Mouse (Mus musculus) embryonic facial prominence, embryonic 13.5 days (tissue): ENCODE measurements around the gene Lrit2. TPM values are rescaled to one million over a fixed set of nuclear protein-coding genes. Genes with fewer than 3 reads are reported as not detected.

ENCODE experiments used
- ATAC-seq: fragments of 200-750 bp; cut with Nextera tagmentation; 2 replicates; pipeline ENCODE4 v1.8.0; 2017; ENCODE audit warnings: low read depth; ENCODE audit not compliant: insufficient number of reproducible peaks, insufficient read depth, low FRiP score, low TSS enrichment
- H3K27ac ChIP-seq: fragments of 300-500 bp; sonication (generic); 2 replicates; pipeline ENCODE4 v1.5.1; 2015; ENCODE audit warnings: moderate library complexity, mild to moderate bottlenecking, inconsistent platforms
- H3K27me3 ChIP-seq: fragments of 300-500 bp; sonication (generic); 2 replicates; pipeline ENCODE4 v1.6.1; 2015; ENCODE audit warnings: mild to moderate bottlenecking, inconsistent platforms
- H3K36me3 ChIP-seq: fragments of 300-500 bp; sonication (generic); 2 replicates; pipeline ENCODE4 v1.6.1; 2015; ENCODE audit warnings: mild to moderate bottlenecking, inconsistent platforms
- H3K4me1 ChIP-seq: fragments of 300-500 bp; sonication (generic); 2 replicates; pipeline ENCODE4 v1.6.1; 2015; ENCODE audit warnings: inconsistent platforms
- H3K4me2 ChIP-seq: fragments of 300-500 bp; sonication (generic); 2 replicates; pipeline ENCODE4 v1.6.1; 2015; ENCODE audit warnings: moderate library complexity, mild to moderate bottlenecking, inconsistent platforms
- H3K4me3 ChIP-seq: fragments of 300-500 bp; sonication (generic); 2 replicates; pipeline ENCODE4 v1.5.1; 2015; ENCODE audit warnings: mild to moderate bottlenecking, inconsistent platforms
- H3K9ac ChIP-seq: fragments of 300-500 bp; sonication (generic); 2 replicates; pipeline ENCODE4 v1.6.1; 2015; ENCODE audit warnings: mild to moderate bottlenecking, inconsistent platforms
- H3K9me3 ChIP-seq: fragments of 300-500 bp; sonication (generic); 2 replicates; pipeline ENCODE4 v1.6.1; 2016; ENCODE audit warnings: inconsistent platforms
- WGBS: fragments of 180-500 bp; shearing (Covaris S2); methylation state at CpG from one replicate; pipeline ENCODE4 v1.1.7; 2015; ENCODE audit warnings: mixed read lengths; 5-methylcytosine and 5-hydroxymethylcytosine counted together
- polyA plus RNA-seq: library from polyadenylated mRNA; unstranded; fragments of >200 nt; fragmentation: Nextera tagmentation; extraction: Ambion mirVana; gene quantifications from 2 replicates; pipeline ENCODE4 v1.2.1, GENCODE M21; 2015

Lrit2 gene
- not detected in 2 replicates for polyA plus RNA-seq

GRCm38 (mm10) chr14:37067629-37068028, at the start of gene Lrit2:
Lrit2 (plus strand) TSS chr14:37067929.
- no peaks in the 10 kb centered on the region for H3K9me3 ChIP-seq
- no peak within 1 kb of the TSS for H3K4me3 ChIP-seq
- no peak within 1 kb of the TSS for H3K9ac ChIP-seq
- H3K4me1 ChIP-seq: no peaks in the 10 kb centered on the region
- H3K36me3 ChIP-seq: no peaks in the 10 kb centered on the region
- no peaks in the 10 kb centered on the region for H3K27me3 ChIP-seq
- WGBS: 75% methylated on average over 5 of the region's 5 CpGs
- H3K4me2 ChIP-seq: no peak within 1 kb of the TSS
- no peak within 1 kb of the TSS for H3K27ac ChIP-seq
- no peak for ATAC-seq

- no peak overlapping the region for H3K27ac ChIP-seq
- H3K27me3 ChIP-seq: no peaks in the 10 kb centered on the region
- H3K36me3 ChIP-seq: no peaks in the 10 kb centered on the region
- H3K4me3 ChIP-seq: no peak overlapping the region
- H3K9me3 ChIP-seq: no peaks in the 10 kb centered on the region
- WGBS: 75% methylated on average over 4 of the region's 4 CpGs
- ATAC-seq: no peak
- no peak overlapping the region for H3K4me2 ChIP-seq
- H3K4me1 ChIP-seq: no peaks in the 10 kb centered on the region
- H3K9ac ChIP-seq: no peak overlapping the region
Observed at GRCm38 (mm10) chr14:37027248-37027933, 40.3 kb upstream of the Lrit2 start.

- H3K4me1 ChIP-seq: no peaks in the 10 kb centered on the region
- no peaks in the 10 kb centered on the region for H3K36me3 ChIP-seq
- 93% methylated on average over 3 of the region's 3 CpGs for WGBS
- H3K27me3 ChIP-seq: no peaks in the 10 kb centered on the region
- no peak for ATAC-seq
- no peak overlapping the region for H3K4me2 ChIP-seq
- H3K27ac ChIP-seq: no peak overlapping the region
- H3K4me3 ChIP-seq: no peak overlapping the region
- H3K9me3 ChIP-seq: no peaks in the 10 kb centered on the region
- no peak overlapping the region for H3K9ac ChIP-seq
Observed at GRCm38 (mm10) chr14:37027951-37028350, 39.8 kb upstream of the Lrit2 start.

GRCm38 (mm10) chr14:37028555-37028954, 39.2 kb upstream of the Lrit2 start:
- no peak overlapping the region for H3K4me3 ChIP-seq
- H3K9ac ChIP-seq: no peak overlapping the region
- no peak for ATAC-seq
- H3K27ac ChIP-seq: no peak overlapping the region
- H3K36me3 ChIP-seq: no peaks in the 10 kb centered on the region
- no peak overlapping the region for H3K4me2 ChIP-seq
- WGBS: 94% methylated on average over 3 of the region's 3 CpGs
- no peaks in the 10 kb centered on the region for H3K27me3 ChIP-seq
- H3K9me3 ChIP-seq: no peaks in the 10 kb centered on the region
- no peaks in the 10 kb centered on the region for H3K4me1 ChIP-seq

- no peak overlapping the region for H3K4me2 ChIP-seq
- no peak overlapping the region for H3K9ac ChIP-seq
- ATAC-seq: no peak
- H3K9me3 ChIP-seq: no peaks in the 10 kb centered on the region
- WGBS: 79% methylated on average over 11 of the region's 11 CpGs
- no peak overlapping the region for H3K4me3 ChIP-seq
- no peak overlapping the region for H3K27ac ChIP-seq
- no peaks in the 10 kb centered on the region for H3K36me3 ChIP-seq
- H3K4me1 ChIP-seq: no peaks in the 10 kb centered on the region
- H3K27me3 ChIP-seq: no peaks in the 10 kb centered on the region
Observed at GRCm38 (mm10) chr14:37032481-37033104, 35.1 kb upstream of the Lrit2 start.

GRCm38 (mm10) chr14:37033241-37033640, 34.5 kb upstream of the Lrit2 start:
- 22% methylated on average over 7 of the region's 7 CpGs for WGBS
- Histone ChIP-seq H3K9ac (no peak overlapping the region), H3K27ac (no peak overlapping the region), H3K4me3 (no peak overlapping the region), H3K4me2 (no peak overlapping the region), H3K27me3 (no peaks in the 10 kb centered on the region), H3K9me3 (no peaks in the 10 kb centered on the region), H3K4me1 (no peaks in the 10 kb centered on the region), H3K36me3 (no peaks in the 10 kb centered on the region)
- no peak for ATAC-seq

GRCm38 (mm10) chr14:37034432-37034831, 33.3 kb upstream of the Lrit2 start:
- Histone ChIP-seq H3K9me3 (no peaks in the 10 kb centered on the region), H3K36me3 (no peaks in the 10 kb centered on the region), H3K4me1 (no peaks in the 10 kb centered on the region), H3K9ac (no peak overlapping the region), H3K27me3 (no peaks in the 10 kb centered on the region), H3K4me3 (no peak overlapping the region), H3K27ac (no peak overlapping the region), H3K4me2 (no peak overlapping the region)
- WGBS: 45% methylated on average over 5 of the region's 5 CpGs
- ATAC-seq: no peak

- ATAC-seq: no peak
- no peak within 1 kb of the TSS for H3K9ac ChIP-seq
- 60% methylated on average over 1 of the region's 1 CpGs for WGBS
- H3K4me2 ChIP-seq: no peak within 1 kb of the TSS
- H3K4me1 ChIP-seq: no peaks in the 10 kb centered on the region
- H3K4me3 ChIP-seq: no peak within 1 kb of the TSS
- H3K9me3 ChIP-seq: no peaks in the 10 kb centered on the region
- no peak within 1 kb of the TSS for H3K27ac ChIP-seq
- H3K36me3 ChIP-seq: no peaks in the 10 kb centered on the region
- no peaks in the 10 kb centered on the region for H3K27me3 ChIP-seq
Observed at GRCm38 (mm10) chr14:37048914-37049410, 18.8 kb upstream of the Lrit2 start, which contains the start of gene Rgr. Rgr (minus strand) TSS chr14:37048964.

GRCm38 (mm10) chr14:37064849-37065248, 2.9 kb upstream of the Lrit2 start:
- no peaks in the 10 kb centered on the region for H3K9me3 ChIP-seq
- no peak overlapping the region for H3K4me3 ChIP-seq
- no peak overlapping the region for H3K27ac ChIP-seq
- no peaks in the 10 kb centered on the region for H3K27me3 ChIP-seq
- 64% methylated on average over 2 of the region's 2 CpGs for WGBS
- H3K4me2 ChIP-seq: no peak overlapping the region
- no peak for ATAC-seq
- no peak overlapping the region for H3K9ac ChIP-seq
- no peaks in the 10 kb centered on the region for H3K36me3 ChIP-seq
- no peaks in the 10 kb centered on the region for H3K4me1 ChIP-seq

- no peak overlapping the region for H3K27ac ChIP-seq
- H3K27me3 ChIP-seq: no peaks in the 10 kb centered on the region
- H3K36me3 ChIP-seq: no peaks in the 10 kb centered on the region
- H3K4me3 ChIP-seq: no peak overlapping the region
- H3K4me2 ChIP-seq: no peak overlapping the region
- H3K9ac ChIP-seq: no peak overlapping the region
- ATAC-seq: no peak
- no peaks in the 10 kb centered on the region for H3K4me1 ChIP-seq
- 61% methylated on average over 2 of the region's 2 CpGs for WGBS
- no peaks in the 10 kb centered on the region for H3K9me3 ChIP-seq
Observed at GRCm38 (mm10) chr14:37066636-37067035, 1.1 kb upstream of the Lrit2 start.

GRCm38 (mm10) chr14:37068516-37068915, 787 bp downstream of the Lrit2 start:
- 16% methylated on average over 9 of the region's 9 CpGs for WGBS
- no peaks in the 10 kb centered on the region for H3K36me3 ChIP-seq
- H3K4me1 ChIP-seq: no peaks in the 10 kb centered on the region
- H3K9me3 ChIP-seq: no peaks in the 10 kb centered on the region
- no peak overlapping the region for H3K4me3 ChIP-seq
- H3K27ac ChIP-seq: no peak overlapping the region
- no peaks in the 10 kb centered on the region for H3K27me3 ChIP-seq
- H3K4me2 ChIP-seq: no peak overlapping the region
- no peak overlapping the region for H3K9ac ChIP-seq
- no peak for ATAC-seq

- Histone ChIP-seq H3K36me3 (no peaks in the 10 kb centered on the region), H3K4me1 (no peaks in the 10 kb centered on the region), H3K9me3 (no peaks in the 10 kb centered on the region), H3K9ac (no peak overlapping the region), H3K4me2 (no peak overlapping the region), H3K27ac (no peak overlapping the region), H3K4me3 (no peak overlapping the region), H3K27me3 (no peaks in the 10 kb centered on the region)
- WGBS: 92% methylated on average over 1 of the region's 1 CpGs
- no peak for ATAC-seq
Observed at GRCm38 (mm10) chr14:37080724-37081123, 13.0 kb downstream of the Lrit2 start.
